Mouse (Mus musculus) heart, postnatal 10 days (tissue): ENCODE measurements around the gene Naa10. TPM values are rescaled to one million over a fixed set of nuclear protein-coding genes. Genes with fewer than 3 reads are reported as not detected.

Experiments used
- DNase-seq, 2 experiments: peaks; one replicate each; pipeline ENCODE4 v3.0.0; 2021
- intact Hi-C: fragments of 180-260 bp; cut with DNase I; formaldehyde crosslinking; loops from one replicate; pipeline ENCODE4 v1.15.1; 2025
- total RNA-seq, 2 experiments: library from RNA; stranded (reverse); gene quantifications; 2 replicates each; pipeline ENCODE4 v1.2.3; 2021

Naa10 gene
- total RNA-seq, 2 experiments from 2014 or later: 60.1 to 69.0 TPM

GRCm38 (mm10) chrX:73867256-73867655 is 54.5 kb downstream of the Naa10 start:
- intact Hi-C loops: no loop called here
- no peak for DNase-seq

Other genes starting within 250 kb of the Naa10 start
- 100 to 1,000 TPM; 112 to 126 TPM for gene Slc6a8, start 248.8 kb downstream of the Naa10 start, total RNA-seq
- 100 to 1,000 TPM in 1 of 2 experiments, 10 to 100 TPM in 1; 99.5 to 104 TPM for gene Bcap31, start 205.8 kb downstream of the Naa10 start, total RNA-seq
- 10 to 100 TPM; 23.9 to 28.4 TPM for gene Abcd1, start 205.3 kb downstream of the Naa10 start, total RNA-seq
- gene Plxnb3, start 164.9 kb downstream of the Naa10 start, total RNA-seq: under 1 TPM; 0.72 to 0.92 TPM
- gene Srpk3, start 147.5 kb downstream of the Naa10 start, total RNA-seq: 10 to 100 TPM; 36.0 to 43.6 TPM
- 100 to 1,000 TPM; 520 to 542 TPM for gene Idh3g, start 135.0 kb downstream of the Naa10 start, total RNA-seq
- 100 to 1,000 TPM; 103 TPM for gene Ssr4, start 134.9 kb downstream of the Naa10 start, total RNA-seq
- 1 to 10 TPM; 2.7 to 2.9 TPM for gene Pdzd4, start 97.0 kb downstream of the Naa10 start, total RNA-seq
- gene Avpr2, start 29.8 kb downstream of the Naa10 start, total RNA-seq: not detected
- 1 to 10 TPM; 1.5 to 1.6 TPM for gene L1cam, start 25.8 kb downstream of the Naa10 start, total RNA-seq
- gene Arhgap4, start 74 bp downstream of the Naa10 start, total RNA-seq: 1 to 10 TPM; 1.8 to 2.5 TPM
- gene Renbp, start 8.9 kb upstream of the Naa10 start, total RNA-seq: 10 to 100 TPM; 14.2 to 14.9 TPM
- gene Hcfc1, start 44.4 kb upstream of the Naa10 start, total RNA-seq: 10 to 100 TPM; 64.2 to 64.4 TPM
- 10 to 100 TPM; 54.7 to 56.7 TPM for gene Irak1, start 102.0 kb upstream of the Naa10 start, total RNA-seq
- not detected for gene Opn1mw, start 205.5 kb upstream of the Naa10 start, total RNA-seq
- 10 to 100 TPM; 32.9 to 34.3 TPM for gene Mecp2, start 213.4 kb upstream of the Naa10 start, total RNA-seq
- gene Tex28, start 245.9 kb upstream of the Naa10 start, total RNA-seq: not detected